Mouse (Mus musculus) subcutaneous adipose tissue, adult 2 months (tissue): ENCODE measurements around the gene Clrn2. TPM values are rescaled to one million over a fixed set of nuclear protein-coding genes. Genes with fewer than 3 reads are reported as not detected.

Source experiments
- polyA plus RNA-seq: library from polyadenylated mRNA; depleted of rRNA; stranded (reverse); fragments of >200 nt; gene quantifications from 2 replicates; pipeline ENCODE4 v1.2.3, GENCODE M21; 2012; ENCODE audit warnings: low replicate concordance; rRNA removed

The Clrn2 gene
- polyA plus RNA-seq, result not detected in 2 replicates

DNA sequence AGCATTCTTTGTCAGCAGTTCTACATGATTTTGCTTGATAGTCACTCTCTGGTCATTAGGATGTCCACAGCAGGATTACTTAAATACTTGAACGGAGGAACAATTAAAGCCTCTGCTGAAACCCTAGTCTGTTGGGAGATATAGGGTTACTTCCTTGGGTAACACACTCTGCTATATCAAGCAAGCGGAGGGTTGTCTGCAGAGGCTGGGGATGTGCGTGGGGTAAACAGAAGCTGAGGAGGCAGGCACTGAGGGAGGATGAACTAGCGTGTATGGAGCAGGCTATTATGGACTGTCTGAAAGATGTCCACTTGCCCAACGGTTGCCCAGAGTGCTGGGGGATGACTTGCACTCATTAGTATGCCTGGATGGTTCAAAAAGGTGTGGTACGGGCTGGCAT is at the start of gene Clrn2:
TSS of gene Clrn2 (plus strand) at position 301 of the 400 bp plus-strand sequence.

DNA sequence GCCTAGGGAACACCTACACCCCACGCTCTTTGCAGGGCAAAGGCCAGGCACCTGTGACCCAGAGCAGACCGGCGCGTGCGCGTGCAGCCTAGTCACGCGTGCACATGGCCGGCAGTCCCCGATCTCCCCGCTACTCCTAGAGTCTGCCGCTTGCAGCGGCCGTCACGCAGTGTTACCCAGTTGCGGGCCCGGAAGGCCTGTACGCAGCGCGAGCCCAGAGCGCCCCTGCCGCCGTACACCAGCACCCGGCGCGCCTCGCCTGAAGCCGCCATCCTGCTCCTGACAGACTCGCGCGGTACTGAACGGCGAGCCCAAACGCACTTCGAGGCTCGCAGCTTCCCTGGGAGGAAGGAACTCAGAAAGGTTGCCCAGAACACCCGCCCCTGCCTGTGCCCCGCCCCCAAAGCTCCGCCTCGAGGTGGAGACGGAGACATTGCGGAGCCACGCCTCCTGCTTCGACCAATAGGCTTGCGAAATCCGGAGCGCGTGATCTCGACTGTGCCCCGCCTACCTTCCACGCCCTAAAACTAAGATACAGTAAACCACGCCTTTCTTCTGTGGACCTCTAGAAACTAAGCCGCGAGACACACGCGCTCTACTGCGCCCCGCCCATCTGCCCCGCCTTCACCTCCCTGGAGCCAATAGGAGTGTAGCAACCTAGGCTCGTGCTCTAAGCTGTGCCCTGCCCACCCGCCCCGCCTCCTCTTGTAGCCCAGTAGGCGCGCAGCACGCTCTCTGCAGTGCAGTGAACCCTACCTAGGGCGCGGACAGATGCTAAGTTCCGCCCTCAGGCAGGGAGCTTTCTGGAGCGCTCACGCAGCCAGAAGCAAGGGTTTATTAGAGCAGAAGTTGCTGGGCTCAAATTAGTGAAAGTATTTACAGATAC is 3.5 kb upstream of the Clrn2 start, which contains the start of gene Qdpr:
TSS of gene Qdpr (minus strand) at position 406 of the 886 bp plus-strand sequence.

DNA sequence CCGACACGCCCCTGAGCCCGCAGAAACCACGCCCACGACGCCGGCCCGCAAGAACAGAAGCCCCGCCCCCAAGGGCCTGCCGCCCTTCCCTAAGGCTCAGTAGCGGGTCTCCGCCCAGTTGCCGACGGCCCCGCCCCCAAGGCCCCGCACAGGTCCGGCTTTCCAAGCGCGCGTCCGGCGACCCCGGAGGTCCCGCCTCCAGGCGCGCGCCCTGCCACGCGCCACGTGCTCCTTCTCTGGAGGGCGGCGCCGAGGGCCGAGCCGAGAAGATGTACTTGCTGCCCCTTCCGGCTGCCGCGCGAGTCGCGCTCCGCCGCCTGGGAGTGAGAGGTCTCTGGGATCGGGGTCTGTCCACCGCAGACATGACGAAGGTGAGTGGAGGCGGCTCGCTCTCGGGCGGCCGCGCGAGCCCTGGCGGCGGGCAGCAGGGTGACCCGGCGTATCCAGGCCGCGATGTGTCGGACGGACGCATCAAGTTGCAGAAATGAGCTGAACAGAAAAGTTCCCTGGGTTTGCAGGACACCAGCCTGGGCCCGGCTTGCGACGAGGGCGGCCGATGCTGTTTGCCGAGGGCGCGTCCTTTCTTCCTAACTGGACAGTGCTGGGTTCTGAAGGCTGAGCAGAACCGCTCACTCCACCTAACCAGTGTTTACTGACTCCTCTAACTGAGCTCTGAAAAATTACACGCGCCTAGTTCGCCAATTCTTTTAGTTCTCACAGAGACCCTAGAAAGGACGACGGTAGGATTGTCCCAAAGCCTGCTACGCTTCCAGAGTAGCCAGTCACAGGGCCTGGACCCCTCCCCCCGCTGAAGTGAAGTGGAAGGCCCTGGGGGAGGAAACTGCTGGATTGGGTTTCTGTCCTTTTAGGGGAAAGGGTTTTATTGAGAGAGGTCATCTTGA is 39.9 kb downstream of the Clrn2 start, which contains the start of gene Lap3:
TSS of gene Lap3 (plus strand) at position 184 of the 902 bp plus-strand sequence.

Other genes with a start within 250 kb of the Clrn2 start
- 119 and 169 TPM in 2 replicates for gene Qdpr, start 3.5 kb upstream of the Clrn2 start, polyA plus RNA-seq
- gene Lap3, start 39.6 kb downstream of the Clrn2 start, polyA plus RNA-seq, result 37.3 and 40.7 TPM in 2 replicates
- gene Med28, start 66.5 kb downstream of the Clrn2 start, polyA plus RNA-seq, result 80.3 and 103 TPM in 2 replicates
- 0.01 and 0.09 TPM in 2 replicates for gene Fam184b, start 185.9 kb downstream of the Clrn2 start, polyA plus RNA-seq
- gene Ncapg, start 216.2 kb downstream of the Clrn2 start, polyA plus RNA-seq, result 0.14 and 1.0 TPM in 2 replicates